Mouse (Mus musculus) spleen, adult 2 months (tissue): ENCODE measurements around the gene Wdr83. TPM values are rescaled to one million over a fixed set of nuclear protein-coding genes. Genes with fewer than 3 reads are reported as not detected.

Source experiments
- DNase-seq, 2 experiments: peaks; one replicate each; pipeline versions ENCODE4 v3.0.0 to v3.0.0-alpha.2; 2012 to 2021; ENCODE audit warnings: low spot score in 2 of 2, low read depth in 1 of 2
- H3K27ac ChIP-seq: fragments of 200-500 bp; 2 replicates; pipeline ENCODE4 v1.5.1; 2012; ENCODE audit warnings: low read length, inconsistent platforms; ENCODE audit not compliant: insufficient read depth
- H3K27me3 ChIP-seq: fragments of 200-500 bp; 2 replicates; pipeline ENCODE4 v1.6.1; 2012; ENCODE audit warnings: mild to moderate bottlenecking, moderate library complexity, low read length, inconsistent platforms; ENCODE audit not compliant: control insufficient read depth, insufficient read depth
- H3K36me3 ChIP-seq: fragments of 200-500 bp; 2 replicates; pipeline ENCODE4 v1.6.1; 2012; ENCODE audit warnings: mild to moderate bottlenecking, low read length, inconsistent platforms; ENCODE audit not compliant: control insufficient read depth, insufficient read depth
- H3K4me1 ChIP-seq: fragments of 200-500 bp; 2 replicates; pipeline ENCODE4 v1.6.1; 2011; ENCODE audit warnings: inconsistent platforms; ENCODE audit not compliant: control insufficient read depth, insufficient read depth, insufficient read length
- H3K4me3 ChIP-seq: fragments of 200-500 bp; 2 replicates; pipeline ENCODE4 v1.5.1; 2011; ENCODE audit warnings: mild to moderate bottlenecking, inconsistent platforms; ENCODE audit not compliant: insufficient read depth, insufficient read length; ENCODE audit errors: extremely low read depth
- CTCF ChIP-seq: fragments of 200-500 bp; IDR thresholded peaks from 2 replicates; pipeline ENCODE4 v1.5.1; 2011; ENCODE audit warnings: mild to moderate bottlenecking, inconsistent platforms; ENCODE audit not compliant: insufficient read depth, insufficient read length, insufficient replicate concordance; ENCODE audit errors: extremely low read depth
- POLR2A ChIP-seq: fragments of 200-500 bp; IDR thresholded peaks from 2 replicates; pipeline ENCODE4 v1.6.1; 2011; ENCODE audit warnings: low read depth, low read length, inconsistent platforms
- WGBS: fragments of 180-500 bp; shearing (Covaris S2); methylation state at CpG from one replicate; pipeline ENCODE4 v1.1.7; 2018; 5-methylcytosine and 5-hydroxymethylcytosine counted together
- polyA plus RNA-seq: library from polyadenylated mRNA; depleted of rRNA; stranded (reverse); fragments of >200 nt; gene quantifications from 2 replicates; pipeline ENCODE4 v1.2.3, GENCODE M21; 2012

The Wdr83 gene
- polyA plus RNA-seq, 1 experiment: 20.6 TPM

DNA sequence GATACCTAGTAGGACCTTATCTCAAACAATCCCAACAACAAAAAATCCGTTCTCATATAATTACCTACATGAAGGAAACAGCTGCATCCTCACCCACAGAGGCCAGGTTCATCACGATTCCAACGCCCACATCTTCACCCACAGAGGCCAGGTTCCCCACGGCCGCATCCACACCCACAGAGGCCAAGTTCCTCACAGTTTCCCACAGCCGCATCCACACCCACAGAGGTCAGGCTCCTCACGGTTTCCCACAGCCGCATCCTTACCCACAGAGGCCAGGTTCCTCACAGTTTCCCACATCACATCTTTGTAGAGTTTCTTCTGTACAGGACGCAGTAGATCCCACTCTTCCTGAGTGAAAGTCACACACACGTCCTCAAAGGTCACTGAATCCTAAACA, 32.1 kb upstream of the Wdr83 start:
- no peak for TF ChIP-seq POLR2A
- no peak for TF ChIP-seq CTCF
- WGBS: 82% methylated on average over 10 of the region's 10 CpGs
- no peak for DNase-seq
- H3K4me3 ChIP-seq: no peak overlapping the region
- H3K4me1 ChIP-seq: no peaks in the 10 kb centered on the region
- H3K27ac ChIP-seq: no peak overlapping the region
- no peaks in the 10 kb centered on the region for H3K27me3 ChIP-seq
- no peaks in the 10 kb centered on the region for H3K36me3 ChIP-seq

DNA sequence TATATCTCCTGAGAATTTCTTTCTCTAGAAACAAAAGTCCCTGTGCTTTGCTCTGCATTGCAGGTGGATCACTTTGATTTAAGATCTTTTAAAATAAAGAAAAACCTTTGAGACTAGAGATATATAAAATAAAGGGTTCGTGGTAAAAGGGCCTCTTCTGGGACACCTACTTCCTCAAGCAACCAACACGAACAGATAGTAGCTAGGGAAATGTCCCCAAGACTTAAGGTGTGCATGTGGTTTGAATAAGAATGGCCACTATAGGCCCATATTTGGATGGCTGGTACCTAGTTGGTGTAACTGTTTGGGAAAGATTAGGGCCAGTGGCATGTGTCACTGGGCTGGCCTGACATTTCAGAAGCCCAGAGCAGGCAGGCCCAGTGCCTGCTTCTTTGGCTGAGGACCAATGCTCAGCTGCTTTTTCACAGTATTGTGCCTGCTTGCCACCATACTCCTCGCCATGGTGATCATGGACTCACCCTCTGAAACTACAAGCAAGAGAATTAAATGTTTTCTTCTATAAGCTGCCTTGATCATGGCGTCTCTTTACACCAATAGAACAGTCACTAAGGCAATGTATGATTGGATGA, 19.1 kb upstream of the Wdr83 start:
- Histone ChIP-seq H3K36me3 (peaks cover 24% of the 10 kb centered on the region), H3K4me3 (no peak overlapping the region), H3K27me3 (no peaks in the 10 kb centered on the region), H3K27ac (no peak overlapping the region), H3K4me1 (no peaks in the 10 kb centered on the region)
- WGBS: 67% methylated on average over 4 of the region's 4 CpGs
- no peak for TF ChIP-seq CTCF
- TF ChIP-seq POLR2A: no peak
- DNase-seq: no peak

DNA sequence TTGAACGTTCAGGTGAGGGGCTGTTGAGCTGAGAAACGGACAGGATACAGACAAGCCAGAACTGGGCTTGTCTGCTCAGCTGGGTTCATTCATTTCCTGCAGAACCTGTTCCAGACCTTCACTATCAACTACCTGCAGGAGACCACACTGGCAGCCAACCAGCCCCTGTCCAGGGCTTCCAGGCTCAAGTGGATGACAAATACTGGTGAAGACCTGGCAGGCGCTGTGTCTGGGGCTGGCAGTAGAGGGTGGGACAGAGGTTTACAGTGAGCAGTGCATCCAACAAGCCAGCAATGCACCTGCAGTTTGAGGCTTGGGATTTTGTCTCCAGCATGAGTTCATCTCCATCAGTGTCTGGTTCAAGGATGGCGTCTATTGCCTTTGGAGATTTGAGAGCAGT, 15.7 kb upstream of the Wdr83 start:
- Histone ChIP-seq H3K27ac (no peak overlapping the region), H3K4me1 (no peaks in the 10 kb centered on the region), H3K27me3 (no peaks in the 10 kb centered on the region), H3K36me3 (peaks cover 50% of the 10 kb centered on the region), H3K4me3 (no peak overlapping the region)
- no peak for TF ChIP-seq POLR2A
- TF ChIP-seq CTCF: no peak
- 88% methylated on average over 4 of the region's 4 CpGs for WGBS
- DNase-seq: no peak

DNA sequence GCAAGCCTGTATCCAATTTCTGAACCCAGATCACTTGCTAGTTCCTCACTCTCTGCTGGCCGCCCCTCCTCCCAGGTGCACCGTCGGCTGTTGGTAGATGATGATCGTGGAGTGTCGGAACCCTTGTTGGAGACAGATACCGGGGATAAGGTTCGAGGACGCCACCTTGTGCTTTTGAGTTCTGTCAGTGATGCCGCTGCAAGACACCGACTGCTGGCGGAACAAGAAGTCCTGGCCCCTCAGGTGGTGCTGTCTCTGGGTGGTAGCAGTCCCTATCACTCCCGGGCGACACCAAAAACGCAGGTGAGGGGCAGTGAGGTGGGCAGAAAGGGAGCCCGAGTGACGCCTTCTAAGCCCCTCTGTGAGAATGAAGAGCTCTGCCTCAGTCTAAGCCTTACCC, 15.1 kb upstream of the Wdr83 start:
- H3K27me3 ChIP-seq: no peaks in the 10 kb centered on the region
- 97% methylated on average over 16 of the region's 16 CpGs for WGBS
- TF ChIP-seq CTCF: no peak
- TF ChIP-seq POLR2A: no peak
- H3K4me1 ChIP-seq: no peaks in the 10 kb centered on the region
- no peak for DNase-seq
- no peak overlapping the region for H3K4me3 ChIP-seq
- H3K36me3 ChIP-seq: peaks cover 55% of the 10 kb centered on the region
- no peak overlapping the region for H3K27ac ChIP-seq

DNA sequence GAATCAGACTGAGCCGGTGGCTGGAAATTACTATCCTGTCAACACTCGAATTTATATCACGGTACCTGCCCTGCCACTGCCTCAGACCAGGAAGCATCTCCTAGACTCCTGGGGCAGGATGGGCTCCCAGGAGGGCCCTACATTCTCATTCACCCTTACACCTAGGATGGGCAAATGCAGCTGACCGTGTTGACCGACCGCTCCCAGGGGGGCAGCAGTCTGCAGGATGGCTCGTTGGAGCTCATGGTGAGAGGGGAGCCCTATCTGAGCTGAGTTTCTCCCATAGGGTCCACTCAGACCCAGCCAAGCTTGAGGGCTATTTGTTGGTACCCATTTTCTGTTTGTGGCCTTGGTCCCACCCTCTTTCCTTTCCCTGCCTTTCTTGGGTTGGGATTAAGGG, 14.5 kb upstream of the Wdr83 start:
- H3K36me3 ChIP-seq: peaks cover 57% of the 10 kb centered on the region
- no peak for DNase-seq
- H3K4me1 ChIP-seq: no peaks in the 10 kb centered on the region
- H3K4me3 ChIP-seq: no peak overlapping the region
- no peak overlapping the region for H3K27ac ChIP-seq
- no peaks in the 10 kb centered on the region for H3K27me3 ChIP-seq
- WGBS: 91% methylated on average over 7 of the region's 7 CpGs
- TF ChIP-seq CTCF (no peak), POLR2A (no peak)

DNA sequence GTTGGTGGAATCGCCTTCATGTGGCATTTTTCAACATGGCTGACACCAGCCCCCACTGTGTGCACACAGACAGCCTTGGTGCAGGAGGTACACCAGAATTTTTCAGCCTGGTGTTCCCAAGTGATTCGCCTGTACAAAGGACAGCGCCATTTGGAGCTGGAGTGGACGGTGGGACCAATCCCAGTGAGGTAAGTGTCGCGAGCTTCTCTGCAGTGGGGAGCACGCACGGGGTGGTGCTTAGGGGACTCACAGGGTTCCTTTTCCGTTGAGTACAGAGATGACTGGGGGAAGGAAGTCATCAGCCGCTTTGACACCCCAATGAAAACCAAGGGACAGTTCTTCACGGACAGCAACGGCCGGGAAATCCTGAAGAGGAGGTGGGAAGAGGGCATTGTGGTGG, 13.9 kb upstream of the Wdr83 start:
- H3K4me1 ChIP-seq: no peaks in the 10 kb centered on the region
- no peak overlapping the region for H3K4me3 ChIP-seq
- H3K27me3 ChIP-seq: no peaks in the 10 kb centered on the region
- peaks cover 57% of the 10 kb centered on the region for H3K36me3 ChIP-seq
- no peak for TF ChIP-seq POLR2A
- no peak for TF ChIP-seq CTCF
- no peak overlapping the region for H3K27ac ChIP-seq
- 90% methylated on average over 13 of the region's 13 CpGs for WGBS
- no peak for DNase-seq

DNA sequence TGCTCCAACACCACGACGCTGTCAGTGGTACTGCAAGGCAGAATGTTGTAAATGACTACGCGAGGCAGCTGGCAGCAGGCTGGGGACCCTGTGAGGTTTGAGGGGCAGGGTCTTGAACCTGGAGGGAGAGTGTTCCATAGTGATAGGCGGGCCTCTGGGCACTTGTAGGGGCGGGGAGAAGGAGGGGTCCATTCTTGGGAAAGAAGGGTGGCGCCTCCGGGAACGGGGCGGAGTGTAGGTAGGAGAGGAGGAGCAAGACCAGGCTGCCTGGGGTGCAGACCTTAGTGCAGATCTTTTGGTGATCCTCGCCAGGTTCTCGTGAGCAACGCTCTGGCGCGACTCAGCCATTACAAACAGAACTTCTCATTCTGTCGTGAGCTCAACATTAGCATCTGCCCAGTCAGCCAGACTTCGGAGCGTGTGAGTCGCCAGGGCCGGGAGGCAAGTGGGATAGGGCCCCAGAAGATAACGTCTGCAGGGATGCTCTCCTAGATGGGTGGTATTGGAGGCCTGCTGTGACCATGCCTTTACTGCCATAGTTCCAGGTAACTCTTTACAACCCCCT, 10.5 kb upstream of the Wdr83 start:
- Histone ChIP-seq H3K4me1 (no peaks in the 10 kb centered on the region), H3K27me3 (no peaks in the 10 kb centered on the region), H3K4me3 (no peak overlapping the region), H3K36me3 (peaks cover 61% of the 10 kb centered on the region), H3K27ac (no peak overlapping the region)
- TF ChIP-seq POLR2A (no peak), CTCF (no peak)
- 85% methylated on average over 21 of the region's 21 CpGs for WGBS
- DNase-seq: no peak
